Mouse (Mus musculus): ENCODE measurements around the gene Gm21992. TPM values are rescaled to one million over a fixed set of nuclear protein-coding genes. Genes with fewer than 3 reads are reported as not detected.

The Gm21992 gene
- polyA plus RNA-seq, 1 experiment from 2014 or later, result 19.1 TPM

DNA sequence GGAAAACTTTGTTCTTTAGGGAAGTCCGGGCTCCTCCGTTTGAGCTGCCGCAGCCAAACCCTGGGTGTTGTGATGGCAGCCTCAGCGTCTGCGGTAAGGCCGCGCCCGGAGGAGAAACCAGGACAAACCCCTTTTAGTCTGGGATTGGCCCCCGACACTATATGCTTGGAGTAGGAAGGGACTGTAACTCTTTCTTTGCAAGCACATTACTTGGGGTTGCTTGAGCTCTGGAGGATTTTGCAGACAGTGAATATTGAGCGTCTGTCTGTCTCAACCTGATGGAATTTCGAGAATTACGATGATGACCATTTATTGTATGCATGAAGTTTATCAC, 464 bp upstream of the Gm21992 start:
- TF ChIP-seq EP300 (optimal IDR thresholded peaks at IDR 0.05) (no peak), CTCF (IDR thresholded peaks at IDR 0.05; ENCODE audit: low read depth) (no peak)
- peak overlapping the region; percentile 56 for H3K4me2 ChIP-seq (replicated peaks; ENCODE audit: low read depth)
- H3K27me3 ChIP-seq (ENCODE audit: control insufficient read depth, insufficient read depth, low read length), result no peaks in the 10 kb centered on the region
- 2% methylated on average over 12 of the region's 12 CpGs for WGBS
- H3K27ac ChIP-seq (replicated peaks), result peak overlapping the region; percentile 95
- H3K36me3 ChIP-seq (ENCODE audit: control insufficient read depth, insufficient read depth, low read length), result no peaks in the 10 kb centered on the region
- peak overlapping the region; percentile 80 for H3K4me3 ChIP-seq (ENCODE audit: low read depth, low read length)
- no peaks in the 10 kb centered on the region for H3K9me3 ChIP-seq (ENCODE audit: control insufficient read depth, low read length)
- H3K9ac ChIP-seq (ENCODE audit: low read length), result peak overlapping the region; percentile 67
- H3K4me1 ChIP-seq (replicated peaks; ENCODE audit: control insufficient read depth, insufficient read depth), result no peaks in the 10 kb centered on the region; the same call in 1 of the 2 replicates
- ATAC-seq (ENCODE audit: low FRiP score, low TSS enrichment) (no peak), DNase-seq (ENCODE audit: low spot score) (no peak)

DNA sequence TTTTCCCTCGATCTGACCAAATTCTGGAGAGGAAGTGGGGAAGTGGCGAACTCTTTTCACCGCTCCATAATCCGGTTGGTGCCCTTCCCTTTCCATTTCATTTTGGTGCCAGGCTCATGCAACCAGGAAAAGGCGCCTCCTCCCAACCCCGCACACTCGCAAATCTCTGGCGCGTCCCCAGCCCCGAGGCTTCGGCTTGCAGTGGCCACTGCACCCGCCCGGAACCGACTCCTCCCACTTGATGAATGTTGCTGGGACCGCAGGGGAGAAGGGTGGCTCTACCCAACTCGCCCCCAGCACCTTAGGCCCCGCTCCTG, 708 bp downstream of the Gm21992 start:
- peak overlapping the region; percentile 85 for H3K9ac ChIP-seq (ENCODE audit: low read length)
- WGBS, result under 1% methylated on average over 16 of the region's 17 CpGs

DNA sequence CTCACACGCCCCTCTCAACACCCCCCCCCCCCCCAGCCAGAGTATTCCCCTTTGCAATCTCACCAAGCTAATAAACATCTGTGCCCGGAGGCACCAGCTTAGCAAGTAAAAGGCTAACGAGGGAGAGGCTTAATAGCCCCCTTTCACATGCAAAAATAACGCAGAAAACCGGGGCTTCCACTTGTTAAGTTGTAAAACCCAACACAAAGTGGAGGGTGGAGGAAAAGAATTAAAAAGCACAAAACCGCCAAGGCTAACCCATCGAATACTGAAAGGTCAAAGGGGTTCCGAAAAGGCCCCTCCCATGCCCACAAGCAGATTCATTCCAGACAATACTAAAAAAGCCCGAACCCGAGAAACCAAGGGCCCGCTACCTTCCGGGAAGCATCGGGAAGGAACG, 1.1 kb downstream of the Gm21992 start:
- Histone ChIP-seq H3K4me2 (replicated peaks; ENCODE audit: low read depth) (peak overlapping the region; percentile 85), H3K27me3 (ENCODE audit: control insufficient read depth, insufficient read depth, low read length) (no peaks in the 10 kb centered on the region), H3K4me3 (ENCODE audit: low read depth, low read length) (peak overlapping the region; percentile 80), H3K9ac (ENCODE audit: low read length) (peak overlapping the region; percentile 85), H3K27ac (replicated peaks) (peak overlapping the region; percentile 97), H3K36me3 (ENCODE audit: control insufficient read depth, insufficient read depth, low read length) (no peaks in the 10 kb centered on the region), H3K4me1 (replicated peaks; ENCODE audit: control insufficient read depth, insufficient read depth) (no peaks in the 10 kb centered on the region; the same call in 1 of the 2 replicates), H3K9me3 (ENCODE audit: control insufficient read depth, low read length) (no peaks in the 10 kb centered on the region)
- under 1% methylated on average over 14 of the region's 14 CpGs for WGBS
- DNase-seq (ENCODE audit: low spot score) (no peak), ATAC-seq (ENCODE audit: low FRiP score, low TSS enrichment) (no peak)
- TF ChIP-seq CTCF (IDR thresholded peaks at IDR 0.05; ENCODE audit: low read depth), result no peak
- TF ChIP-seq EP300 (optimal IDR thresholded peaks at IDR 0.05), result no peak

More for the DNA sequence above, 708 bp downstream of the Gm21992 start:
- DNase-seq (ENCODE audit: low spot score), result no peak
- Histone ChIP-seq H3K9me3 (ENCODE audit: control insufficient read depth, low read length) (no peaks in the 10 kb centered on the region), H3K27me3 (ENCODE audit: control insufficient read depth, insufficient read depth, low read length) (no peaks in the 10 kb centered on the region), H3K4me3 (ENCODE audit: low read depth, low read length) (peak overlapping the region; percentile 80), H3K27ac (replicated peaks) (peak overlapping the region; percentile 97), H3K4me1 (replicated peaks; ENCODE audit: control insufficient read depth, insufficient read depth) (no peaks in the 10 kb centered on the region; the same call in 1 of the 2 replicates), H3K4me2 (replicated peaks; ENCODE audit: low read depth) (peak overlapping the region; percentile 85), H3K36me3 (ENCODE audit: control insufficient read depth, insufficient read depth, low read length) (no peaks in the 10 kb centered on the region)
- TF ChIP-seq CTCF (IDR thresholded peaks at IDR 0.05; ENCODE audit: low read depth) (no peak), EP300 (optimal IDR thresholded peaks at IDR 0.05) (no peak)
- no peak for ATAC-seq (ENCODE audit: low FRiP score, low TSS enrichment)

DNA sequence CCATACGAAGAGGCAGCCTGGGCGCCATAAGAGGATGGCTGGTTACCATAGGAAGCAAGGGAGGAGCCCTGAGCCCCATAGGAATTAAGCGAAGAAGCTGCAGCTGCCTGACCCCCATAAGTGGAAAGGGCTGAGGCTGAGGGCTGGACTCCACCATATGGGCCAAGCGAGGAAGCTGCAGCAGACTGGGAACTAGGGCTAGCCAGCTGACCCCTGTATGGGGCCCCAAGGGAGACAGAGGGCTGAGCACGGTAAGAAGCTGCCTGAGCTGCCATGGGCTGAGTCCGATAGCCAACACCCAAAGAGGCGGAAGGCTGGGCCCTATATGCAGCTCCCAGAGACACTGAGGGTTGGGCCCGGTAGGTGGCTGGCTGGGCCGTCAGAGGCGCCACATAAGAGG, 8.1 kb downstream of the Gm21992 start:
- 70% methylated on average over 10 of the region's 10 CpGs for WGBS
- peaks cover 31% of the 10 kb centered on the region for H3K36me3 ChIP-seq (ENCODE audit: control insufficient read depth, insufficient read depth, low read length)
- H3K9me3 ChIP-seq (ENCODE audit: control insufficient read depth, low read length), result no peaks in the 10 kb centered on the region
- H3K4me2 ChIP-seq (replicated peaks; ENCODE audit: low read depth), result no peak overlapping the region
- H3K27me3 ChIP-seq (ENCODE audit: control insufficient read depth, insufficient read depth, low read length), result no peaks in the 10 kb centered on the region
- ATAC-seq (ENCODE audit: low FRiP score, low TSS enrichment) (peak; percentile 58; the same call in 1 of the 2 replicates), DNase-seq (ENCODE audit: low spot score) (no peak)
- no peak overlapping the region for H3K4me3 ChIP-seq (ENCODE audit: low read depth, low read length)
- H3K9ac ChIP-seq (ENCODE audit: low read length), result no peak overlapping the region
- TF ChIP-seq EP300 (optimal IDR thresholded peaks at IDR 0.05), result no peak
- no peak for TF ChIP-seq CTCF (IDR thresholded peaks at IDR 0.05; ENCODE audit: low read depth)
- H3K4me1 ChIP-seq (replicated peaks; ENCODE audit: control insufficient read depth, insufficient read depth), result no peaks in the 10 kb centered on the region; the same call in 1 of the 2 replicates
- no peak overlapping the region for H3K27ac ChIP-seq (replicated peaks)

DNA sequence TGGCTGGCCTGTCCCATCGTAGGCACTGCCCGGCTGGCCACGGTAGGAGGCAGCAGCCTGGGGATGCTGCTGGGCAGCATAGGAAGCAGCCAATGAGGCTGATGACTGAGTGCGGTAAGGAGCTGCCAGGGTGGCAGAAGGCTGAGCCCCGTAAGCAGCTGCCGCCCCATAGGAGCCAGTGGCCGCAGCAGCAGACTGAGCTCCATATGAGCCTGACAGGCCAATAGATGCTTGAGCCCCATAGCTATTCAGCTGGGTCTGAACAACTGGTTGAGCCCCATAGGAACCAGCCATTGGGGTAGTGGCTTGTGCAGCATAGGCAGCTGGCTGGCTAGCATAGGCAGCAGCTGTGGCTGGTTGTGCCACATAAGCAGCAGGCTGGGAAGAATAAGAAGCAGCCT, 8.7 kb downstream of the Gm21992 start:
- DNase-seq (ENCODE audit: low spot score) (no peak), ATAC-seq (ENCODE audit: low FRiP score, low TSS enrichment) (no peak)
- Histone ChIP-seq H3K27me3 (ENCODE audit: control insufficient read depth, insufficient read depth, low read length) (no peaks in the 10 kb centered on the region), H3K36me3 (ENCODE audit: control insufficient read depth, insufficient read depth, low read length) (peaks cover 31% of the 10 kb centered on the region), H3K4me3 (ENCODE audit: low read depth, low read length) (no peak overlapping the region), H3K4me1 (replicated peaks; ENCODE audit: control insufficient read depth, insufficient read depth) (no peaks in the 10 kb centered on the region), H3K9me3 (ENCODE audit: control insufficient read depth, low read length) (no peaks in the 10 kb centered on the region), H3K4me2 (replicated peaks; ENCODE audit: low read depth) (no peak overlapping the region), H3K27ac (replicated peaks) (no peak overlapping the region), H3K9ac (ENCODE audit: low read length) (no peak overlapping the region)
- 98% methylated on average over 7 of the region's 7 CpGs for whole genome bisulfite sequencing
- TF ChIP-seq EP300 (optimal IDR thresholded peaks at IDR 0.05) (no peak), CTCF (IDR thresholded peaks at IDR 0.05; ENCODE audit: low read depth) (no peak)

DNA sequence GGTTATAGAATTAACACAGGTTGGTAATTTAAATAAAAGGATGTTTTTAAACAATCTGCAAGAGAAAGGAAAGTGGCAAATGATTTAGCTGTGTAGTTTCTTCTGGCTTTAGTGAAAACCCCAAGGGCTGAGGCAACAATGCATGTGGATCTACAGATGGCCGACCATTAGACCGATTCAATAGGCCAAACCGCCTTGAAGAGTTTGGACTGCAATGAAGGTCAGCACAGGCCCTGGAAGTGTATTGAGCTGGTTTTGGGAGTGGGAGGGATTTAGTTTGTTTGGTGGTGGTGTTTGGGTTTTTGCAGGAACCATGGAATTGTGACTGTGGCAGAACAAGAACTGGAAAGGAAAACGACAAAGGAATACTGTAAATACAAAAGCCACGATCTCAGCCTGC, 12.3 kb downstream of the Gm21992 start:
- peaks cover 31% of the 10 kb centered on the region for H3K36me3 ChIP-seq (ENCODE audit: control insufficient read depth, insufficient read depth, low read length)
- H3K9me3 ChIP-seq (ENCODE audit: control insufficient read depth, low read length), result no peaks in the 10 kb centered on the region
- ATAC-seq (ENCODE audit: low FRiP score, low TSS enrichment) (no peak), DNase-seq (ENCODE audit: low spot score) (no peak)
- H3K27me3 ChIP-seq (ENCODE audit: control insufficient read depth, insufficient read depth, low read length), result no peaks in the 10 kb centered on the region
- no peak for TF ChIP-seq EP300 (optimal IDR thresholded peaks at IDR 0.05)
- no peak for TF ChIP-seq CTCF (IDR thresholded peaks at IDR 0.05; ENCODE audit: low read depth)
- H3K27ac ChIP-seq (replicated peaks), result no peak overlapping the region
- 93% methylated on average over 5 of the region's 5 CpGs for WGBS
- no peaks in the 10 kb centered on the region for H3K4me1 ChIP-seq (replicated peaks; ENCODE audit: control insufficient read depth, insufficient read depth)
- no peak overlapping the region for H3K4me2 ChIP-seq (replicated peaks; ENCODE audit: low read depth)
- H3K9ac ChIP-seq (ENCODE audit: low read length), result no peak overlapping the region
- H3K4me3 ChIP-seq (ENCODE audit: low read depth, low read length), result no peak overlapping the region
